Mouse (Mus musculus): Measurements from ENCODE around the gene Ctdsp1.

The Ctdsp1 gene

GRCm38 (mm10) chr1:74444538-74444937 is 53.2 kb downstream of the Ctdsp1 start:
- no peak for DNase-seq (ENCODE audit: low read depth, low spot score)
